Mouse (Mus musculus): ENCODE data around the gene Dbn1. TPM values are rescaled to one million over a fixed set of nuclear protein-coding genes. Genes with fewer than 3 reads are reported as not detected.
A peak's percentile ranks its signal among the peaks of the same experiment; 100 is the strongest.

Gene Dbn1
- polyA plus RNA-seq, 1 experiment from 2014 or later = 111 TPM

Small RNA genes within 50 kb of the gene (microRNA-seq; reads per million reads assigned to microRNA genes)
- not detected for gene Mir6943
- gene Mir6944 = 7.4 reads per million, percentile 29 among the genes with 10 or more reads in this experiment
- gene Mir6945 = 3.3 reads per million, percentile 19 among the genes with 10 or more reads in this experiment

Other genes with a start within 250 kb of the Dbn1 start
- 444 and 484 TPM in 2 replicates for gene Prelid1, start 167.6 kb downstream of the Dbn1 start, polyA plus RNA-seq (2015; fragmentation: Nextera tagmentation; extraction: Ambion mirVana)
- gene Rab24, start 166.2 kb downstream of the Dbn1 start, polyA plus RNA-seq (2015; fragmentation: Nextera tagmentation; extraction: Ambion mirVana) = 76.2 and 79.2 TPM in 2 replicates
- gene Mxd3, start 158.3 kb downstream of the Dbn1 start, polyA plus RNA-seq (2015; fragmentation: Nextera tagmentation; extraction: Ambion mirVana) = 31.8 and 35.5 TPM in 2 replicates
- gene Lman2, start 125.3 kb downstream of the Dbn1 start, polyA plus RNA-seq (2015; fragmentation: Nextera tagmentation; extraction: Ambion mirVana) = 112 and 113 TPM in 2 replicates
- gene Rgs14, start 118.4 kb downstream of the Dbn1 start, polyA plus RNA-seq (2015; fragmentation: Nextera tagmentation; extraction: Ambion mirVana) = 1.00 and 1.6 TPM in 2 replicates
- 0.14 and 0.17 TPM in 2 replicates for gene Slc34a1, start 89.9 kb downstream of the Dbn1 start, polyA plus RNA-seq (2015; fragmentation: Nextera tagmentation; extraction: Ambion mirVana)
- not detected in 2 replicates for gene Pfn3, start 72.9 kb downstream of the Dbn1 start, polyA plus RNA-seq (2015; fragmentation: Nextera tagmentation; extraction: Ambion mirVana)
- gene F12, start 61.3 kb downstream of the Dbn1 start, polyA plus RNA-seq (2015; fragmentation: Nextera tagmentation; extraction: Ambion mirVana) = 4.5 and 5.6 TPM in 2 replicates
- gene Grk6, start 43.0 kb downstream of the Dbn1 start, polyA plus RNA-seq (2015; fragmentation: Nextera tagmentation; extraction: Ambion mirVana) = 14.6 TPM in 2 replicates
- 0.22 and 0.26 TPM in 2 replicates for gene Prr7, start 23.8 kb downstream of the Dbn1 start, polyA plus RNA-seq (2015; fragmentation: Nextera tagmentation; extraction: Ambion mirVana)
- gene Pdlim7, start 25.6 kb upstream of the Dbn1 start, polyA plus RNA-seq (2015; fragmentation: Nextera tagmentation; extraction: Ambion mirVana) = 240 and 243 TPM in 2 replicates
- gene Dok3, start 41.2 kb upstream of the Dbn1 start, polyA plus RNA-seq (2015; fragmentation: Nextera tagmentation; extraction: Ambion mirVana) = 4.7 and 4.9 TPM in 2 replicates
- 52.5 and 53.4 TPM in 2 replicates for gene Ddx41, start 48.5 kb upstream of the Dbn1 start, polyA plus RNA-seq (2015; fragmentation: Nextera tagmentation; extraction: Ambion mirVana)
- 26.1 and 30.1 TPM in 2 replicates for gene Fam193b, start 83.0 kb upstream of the Dbn1 start, polyA plus RNA-seq (2015; fragmentation: Nextera tagmentation; extraction: Ambion mirVana)
- 162 and 167 TPM in 2 replicates for gene Tmed9, start 85.6 kb upstream of the Dbn1 start, polyA plus RNA-seq (2015; fragmentation: Nextera tagmentation; extraction: Ambion mirVana)
- 20.5 and 24.5 TPM in 2 replicates for gene B4galt7, start 111.8 kb upstream of the Dbn1 start, polyA plus RNA-seq (2015; fragmentation: Nextera tagmentation; extraction: Ambion mirVana)
- 44.3 and 52.8 TPM in 2 replicates for gene Caml, start 134.9 kb upstream of the Dbn1 start, polyA plus RNA-seq (2015; fragmentation: Nextera tagmentation; extraction: Ambion mirVana)
- gene Ddx46, start 146.9 kb upstream of the Dbn1 start, polyA plus RNA-seq (2015; fragmentation: Nextera tagmentation; extraction: Ambion mirVana) = 31.2 and 32.5 TPM in 2 replicates
- gene B230219D22Rik, start 205.0 kb upstream of the Dbn1 start, polyA plus RNA-seq (2015; fragmentation: Nextera tagmentation; extraction: Ambion mirVana) = 47.6 and 50.5 TPM in 2 replicates
- gene Txndc15, start 226.5 kb upstream of the Dbn1 start, polyA plus RNA-seq (2015; fragmentation: Nextera tagmentation; extraction: Ambion mirVana) = 76.6 and 80.1 TPM in 2 replicates
- 68.8 and 72.1 TPM in 2 replicates for gene Pcbd2, start 239.3 kb upstream of the Dbn1 start, polyA plus RNA-seq (2015; fragmentation: Nextera tagmentation; extraction: Ambion mirVana)